ENCODE assay signal across 14 mouse cellular contexts in genomic region chr16:37472620-37473312, GRCm38 (mm10).
DNase-seq lines count a peak whose midpoint lies in the region; ATAC-seq and TF ChIP-seq lines count a peak whose summit lies in the region.
"Had no signal": no experiment of that assay in that cellular context is flagged by ENCODE, and none has a peak within 500 bp of the region (broad histone marks: within the 10 kb centered on the region; RNA-seq: fewer than 3 reads in every experiment).

No protein-coding gene starts in this region.

- H3K4me1 ChIP-seq in midbrain, postnatal 0 days (ENCODE audit: insufficient read depth, low read length), result no peaks in the 10 kb centered on the region; the same call in 1 of the 2 replicates
- H3K4me1 ChIP-seq in midbrain, embryonic 15.5 days, result no peaks in the 10 kb centered on the region
- H3K4me1 ChIP-seq: liver, embryonic 13.5 days had no signal

- no peaks in the 10 kb centered on the region for H3K36me3 ChIP-seq in midbrain, postnatal 0 days (ENCODE audit: insufficient read depth, low read length)
- no peaks in the 10 kb centered on the region for H3K36me3 ChIP-seq in midbrain, embryonic 15.5 days (replicated peaks)
- H3K36me3 ChIP-seq: liver, embryonic 13.5 days had no signal

- no peak overlapping the region for H3K4me3 ChIP-seq in midbrain, postnatal 0 days (ENCODE audit: low read depth, low read length)
- H3K4me3 ChIP-seq in midbrain, embryonic 15.5 days, result no peak overlapping the region
- H3K4me3 ChIP-seq: liver, embryonic 13.5 days; myocyte had no signal

- no peak overlapping the region for H3K4me2 ChIP-seq in midbrain, postnatal 0 days (ENCODE audit: low read depth, low read length, poor library complexity, severe bottlenecking)
- H3K4me2 ChIP-seq in midbrain, embryonic 15.5 days, result no peak overlapping the region
- H3K4me2 ChIP-seq: liver, embryonic 13.5 days had no signal

- peak; percentile 40 for DNase-seq in heart, adult 11 months
- no peak for DNase-seq in heart, postnatal 14 days
- DNase-seq in midbrain, postnatal 0 days (ENCODE audit: low spot score), result peak; percentile 59
- DNase-seq in adrenal gland, postnatal 36 days, result peak; percentile 35 to 47
- DNase-seq in cerebellum, postnatal 25 days, result peak; percentile 53 to 64
- no peak for DNase-seq in lung, postnatal 4 days
- DNase-seq in right cerebral cortex, postnatal 36 days (ENCODE audit: low spot score in 2 of 2), result no peak
- DNase-seq: kidney, postnatal 10 days; liver, embryonic 13.5 days; right cerebral cortex, adult 18-20 months; thymus, postnatal 25 days had no signal

- H3K9ac ChIP-seq in midbrain, postnatal 0 days (replicated peaks; ENCODE audit: low read length, poor library complexity, severe bottlenecking), result no peak overlapping the region
- H3K9ac ChIP-seq in midbrain, embryonic 15.5 days, result no peak overlapping the region
- H3K9ac ChIP-seq: liver, embryonic 13.5 days had no signal

- no peaks in the 10 kb centered on the region for H3K27me3 ChIP-seq in midbrain, postnatal 0 days (ENCODE audit: insufficient read depth, low read length)
- H3K27me3 ChIP-seq in midbrain, embryonic 15.5 days (replicated peaks), result no peaks in the 10 kb centered on the region
- H3K27me3 ChIP-seq: liver, embryonic 13.5 days had no signal

- no peak for ATAC-seq in midbrain, postnatal 0 days (ENCODE audit: low FRiP score)
- no peak for ATAC-seq in midbrain, embryonic 15.5 days (replicated peaks)

- WGBS in midbrain, postnatal 0 days, result 53% methylated on average over 5 of the region's 5 CpGs
- WGBS in midbrain, embryonic 15.5 days, result 54% methylated on average over 5 of the region's 5 CpGs

- no peak overlapping the region for H3K27ac ChIP-seq in midbrain, postnatal 0 days (ENCODE audit: low read depth, low read length)
- no peak overlapping the region for H3K27ac ChIP-seq in midbrain, embryonic 15.5 days
- H3K27ac ChIP-seq: liver, embryonic 13.5 days; macrophage had no signal

- H3K9me3 ChIP-seq in midbrain, postnatal 0 days (ENCODE audit: low read length), result no peaks in the 10 kb centered on the region
- no peaks in the 10 kb centered on the region for H3K9me3 ChIP-seq in midbrain, embryonic 15.5 days
- H3K9me3 ChIP-seq: liver, embryonic 13.5 days had no signal

- intact Hi-C loops in heart, postnatal 14 days (cut with DNase I), result no loop called here

- TF ChIP-seq CTCF in midbrain, postnatal 0 days (IDR thresholded peaks at IDR 0.05), result no peak

Comparison
In these comparisons a context has a peak if more than half of its experiments do, and no peak if none do; other contexts are left out.
1. DNase-seq: peak in heart, adult 11 months (single experiment), midbrain, postnatal 0 days (single experiment), adrenal gland, postnatal 36 days (2 of 2) and cerebellum, postnatal 25 days (2 of 2); none in heart, postnatal 14 days (0 of 2), lung, postnatal 4 days (0 of 2) and right cerebral cortex, postnatal 36 days (0 of 2).